ENCODE assay signal across 16 mouse cellular contexts in genomic region chr4:94186997-94187396, GRCm38 (mm10).
DNase-seq lines count a peak whose midpoint lies in the region; ATAC-seq and TF ChIP-seq lines count a peak whose summit lies in the region.
"Had no signal": no experiment of that assay in that cellular context is flagged by ENCODE, and none has a peak within 500 bp of the region (broad histone marks: within the 10 kb centered on the region; RNA-seq: fewer than 3 reads in every experiment).

No protein-coding gene starts in this region.

- no peaks in the 10 kb centered on the region for H3K9me3 ChIP-seq in forebrain, embryonic 15.5 days
- H3K9me3 ChIP-seq in forebrain, embryonic 11.5 days (ENCODE audit: control insufficient read depth, low read length): no peaks in the 10 kb centered on the region
- no peaks in the 10 kb centered on the region for H3K9me3 ChIP-seq in kidney, postnatal 0 days (replicated peaks; ENCODE audit: low read length)
- H3K9me3 ChIP-seq in neural tube, embryonic 14.5 days (ENCODE audit: control insufficient read depth, low read length): no peaks in the 10 kb centered on the region
- H3K9me3 ChIP-seq: intestine, embryonic 15.5 days; limb, embryonic 12.5 days; stomach, embryonic 15.5 days had no signal

- no peak for TF ChIP-seq CTCF in kidney, postnatal 0 days (IDR thresholded peaks at IDR 0.05; ENCODE audit: low read depth)

- WGBS in forebrain, embryonic 15.5 days: 50% methylated on average over 4 of the region's 4 CpGs
- WGBS in forebrain, embryonic 11.5 days: 81% methylated on average over 4 of the region's 4 CpGs
- WGBS in kidney, postnatal 0 days: 45% methylated on average over 4 of the region's 4 CpGs
- WGBS in neural tube, embryonic 14.5 days: 69% methylated on average over 4 of the region's 4 CpGs

- H3K27me3 ChIP-seq in forebrain, embryonic 15.5 days: no peaks in the 10 kb centered on the region
- H3K27me3 ChIP-seq in forebrain, embryonic 11.5 days (ENCODE audit: control insufficient read depth, insufficient read depth, low read length): no peaks in the 10 kb centered on the region
- no peaks in the 10 kb centered on the region for H3K27me3 ChIP-seq in kidney, postnatal 0 days (ENCODE audit: insufficient read depth, low read length)
- no peaks in the 10 kb centered on the region for H3K27me3 ChIP-seq in neural tube, embryonic 14.5 days (ENCODE audit: control insufficient read depth, insufficient read depth, low read length)
- H3K27me3 ChIP-seq: intestine, embryonic 15.5 days; limb, embryonic 12.5 days; stomach, embryonic 15.5 days had no signal

- H3K9ac ChIP-seq in forebrain, embryonic 15.5 days (replicated peaks): no peak overlapping the region
- H3K9ac ChIP-seq in forebrain, embryonic 11.5 days (ENCODE audit: low read length): no peak overlapping the region
- H3K9ac ChIP-seq in kidney, postnatal 0 days (ENCODE audit: low read depth, low read length): no peak overlapping the region
- H3K9ac ChIP-seq in neural tube, embryonic 14.5 days (replicated peaks; ENCODE audit: low read depth, low read length): no peak overlapping the region
- H3K9ac ChIP-seq: intestine, embryonic 15.5 days; limb, embryonic 12.5 days; stomach, embryonic 15.5 days had no signal

- no peak for DNase-seq in forebrain, embryonic 11.5 days (ENCODE audit: low spot score)
- peak; percentile 71 for DNase-seq in kidney, postnatal 0 days (ENCODE audit: low spot score)
- DNase-seq in kidney, adult 18-20 months: no peak
- no peak for DNase-seq in neural tube, embryonic 10.5 days (ENCODE audit: extremely low spot score, low spot score)
- no peak for DNase-seq in adrenal gland, adult 8-10 months
- DNase-seq: B cell, adult 2 months; cerebellum, adult 18-20 months; gastrocnemius, postnatal 36 days; right cerebral cortex, adult 18-20 months; thymus, postnatal 36 days had no signal

- ATAC-seq in forebrain, embryonic 15.5 days (replicated peaks): peak; percentile 57; the same call in 1 of the 2 replicates
- no peak for ATAC-seq in forebrain, embryonic 11.5 days (replicated peaks; ENCODE audit: low FRiP score)
- ATAC-seq in kidney, postnatal 0 days (replicated peaks; ENCODE audit: low FRiP score, low read depth): no peak
- ATAC-seq in neural tube, embryonic 14.5 days (ENCODE audit: low read depth): peak; percentile 64; the same call in 1 of the 2 replicates
- ATAC-seq: intestine, embryonic 15.5 days had no signal

- H3K4me1 ChIP-seq in forebrain, embryonic 15.5 days: peaks cover 16% of the 10 kb centered on the region
- H3K4me1 ChIP-seq in forebrain, embryonic 11.5 days (replicated peaks; ENCODE audit: control insufficient read depth, insufficient read depth, low read length): no peaks in the 10 kb centered on the region
- no peaks in the 10 kb centered on the region for H3K4me1 ChIP-seq in kidney, postnatal 0 days (replicated peaks; ENCODE audit: insufficient read depth, low read length)
- no peaks in the 10 kb centered on the region for H3K4me1 ChIP-seq in neural tube, embryonic 14.5 days (ENCODE audit: control insufficient read depth, insufficient read depth, low read length)
- H3K4me1 ChIP-seq: intestine, embryonic 15.5 days; limb, embryonic 12.5 days; stomach, embryonic 15.5 days had no signal

- H3K4me2 ChIP-seq in forebrain, embryonic 15.5 days (replicated peaks): no peak overlapping the region
- no peak overlapping the region for H3K4me2 ChIP-seq in forebrain, embryonic 11.5 days (ENCODE audit: low read depth, low read length, severe bottlenecking)
- no peak overlapping the region for H3K4me2 ChIP-seq in kidney, postnatal 0 days (ENCODE audit: low read length)
- no peak overlapping the region for H3K4me2 ChIP-seq in neural tube, embryonic 14.5 days (ENCODE audit: low read depth, low read length)
- H3K4me2 ChIP-seq: heart, embryonic 11.5 days; intestine, embryonic 15.5 days; limb, embryonic 12.5 days; stomach, embryonic 15.5 days had no signal

- no peak overlapping the region for H3K27ac ChIP-seq in forebrain, embryonic 15.5 days (replicated peaks)
- H3K27ac ChIP-seq in forebrain, embryonic 11.5 days (ENCODE audit: low read depth, low read length): no peak overlapping the region
- no peak overlapping the region for H3K27ac ChIP-seq in kidney, postnatal 0 days
- H3K27ac ChIP-seq in neural tube, embryonic 14.5 days (ENCODE audit: low read depth, low read length): no peak overlapping the region
- H3K27ac ChIP-seq: intestine, embryonic 15.5 days; limb, embryonic 12.5 days; stomach, embryonic 15.5 days had no signal

- no peak overlapping the region for H3K4me3 ChIP-seq in forebrain, embryonic 15.5 days
- no peak overlapping the region for H3K4me3 ChIP-seq in forebrain, embryonic 11.5 days (ENCODE audit: low read depth, low read length)
- no peak overlapping the region for H3K4me3 ChIP-seq in kidney, postnatal 0 days (replicated peaks; ENCODE audit: low read depth, low read length)
- H3K4me3 ChIP-seq in neural tube, embryonic 14.5 days (ENCODE audit: low read depth, low read length): no peak overlapping the region
- H3K4me3 ChIP-seq: intestine, embryonic 15.5 days; limb, embryonic 12.5 days; stomach, embryonic 15.5 days had no signal

- H3K36me3 ChIP-seq in forebrain, embryonic 15.5 days: no peaks in the 10 kb centered on the region
- H3K36me3 ChIP-seq in forebrain, embryonic 11.5 days (ENCODE audit: control insufficient read depth, insufficient read depth, low read length): no peaks in the 10 kb centered on the region
- no peaks in the 10 kb centered on the region for H3K36me3 ChIP-seq in kidney, postnatal 0 days (ENCODE audit: insufficient read depth, low read length)
- H3K36me3 ChIP-seq in neural tube, embryonic 14.5 days (ENCODE audit: control insufficient read depth, insufficient read depth, low read length): no peaks in the 10 kb centered on the region
- H3K36me3 ChIP-seq: intestine, embryonic 15.5 days; limb, embryonic 12.5 days; stomach, embryonic 15.5 days had no signal

Comparison
In these comparisons a context has a peak if more than half of its experiments do, and no peak if none do; other contexts are left out.
1. ATAC-seq: peak in forebrain, embryonic 15.5 days (single experiment) and neural tube, embryonic 14.5 days (single experiment); none in forebrain, embryonic 11.5 days (single experiment) and kidney, postnatal 0 days (single experiment).